ENCODE assay signal across 8 mouse cellular contexts in the genomic region with DNA sequence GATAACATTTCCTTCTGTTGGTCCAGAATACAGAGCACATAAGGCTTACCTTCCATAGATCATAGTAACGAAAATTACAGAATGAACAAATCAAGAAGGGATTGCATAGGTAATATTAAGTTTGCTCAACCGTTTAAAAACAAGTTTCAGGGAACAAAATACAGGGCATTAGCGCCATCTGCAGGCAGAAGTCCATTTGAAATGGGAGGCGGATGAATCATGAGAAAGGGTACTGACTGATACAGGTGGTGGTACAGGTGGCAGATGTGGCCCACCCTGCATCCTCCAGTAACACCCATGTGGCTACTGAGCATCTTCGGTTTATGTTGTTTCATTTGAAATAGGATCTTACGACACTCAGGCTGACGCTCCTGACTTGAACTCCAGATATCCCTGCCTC. TPM values are rescaled to one million over a fixed set of nuclear protein-coding genes. Genes with fewer than 3 reads are reported as not detected.
DNase-seq lines count a peak whose midpoint lies in the region; ATAC-seq and TF ChIP-seq lines count a peak whose summit lies in the region.

No protein-coding gene starts in this region.

- DNase-seq in heart, adult 18-20 months, result peak; percentile 63 to 95
- peak; percentile 71 for DNase-seq in gastrocnemius, adult 2 months
- DNase-seq in layer of hippocampus, adult 18-20 months (ENCODE audit: low spot score in 2 of 2), result peak; percentile 54 to 81
- DNase-seq in lung, postnatal 25 days (ENCODE audit: low spot score), result peak; percentile 69
- peak; percentile 51 for DNase-seq in thymus, postnatal 0 days (ENCODE audit: low spot score)

- no peak overlapping the region for H3K27ac ChIP-seq in heart, embryonic 11.5 days (ENCODE audit: low read depth, low read length)
- H3K27ac ChIP-seq in bone marrow macrophage, adult 2 months (ENCODE audit: insufficient read depth, low read depth, low read length), result no peak overlapping the region
- H3K27ac ChIP-seq in gastrocnemius, adult 2 months, result no peak overlapping the region

- no peak overlapping the region for H3K4me2 ChIP-seq in heart, embryonic 11.5 days

- ATAC-seq in heart, embryonic 11.5 days (replicated peaks; ENCODE audit: insufficient number of reproducible peaks, low FRiP score, low TSS enrichment), result no peak

- 30% methylated on average over 7 of the region's 7 CpGs for WGBS in heart, embryonic 11.5 days (ENCODE audit: insufficient replicate concordance)

- no peaks in the 10 kb centered on the region for H3K27me3 ChIP-seq in heart, embryonic 11.5 days (ENCODE audit: control insufficient read depth, insufficient read depth, low read length)
- H3K27me3 ChIP-seq in E14TG2a.4 (ENCODE audit: insufficient read depth, low read length), result no peaks in the 10 kb centered on the region

- no peak for TF ChIP-seq POLR2A in bone marrow macrophage, adult 2 months (IDR thresholded peaks at IDR 0.05; ENCODE audit: borderline replicate concordance, low read depth, low read length)

- no peaks in the 10 kb centered on the region for H3K9me3 ChIP-seq in heart, embryonic 11.5 days (replicated peaks; ENCODE audit: control insufficient read depth, low read length)
- H3K9me3 ChIP-seq in E14TG2a.4 (ENCODE audit: low read length), result peaks cover 11% of the 10 kb centered on the region

- intact Hi-C loops in gastrocnemius, adult 2 months (cut with DNase I), result loop anchor here (1.0 to 10.0 kb wide), 3 partner anchors 94 to 256 kb away; no protein-coding TSS in a partner anchor

- no peak overlapping the region for H3K4me3 ChIP-seq in heart, embryonic 11.5 days (ENCODE audit: low read depth, low read length)
- no peak overlapping the region for H3K4me3 ChIP-seq in E14TG2a.4 (replicated peaks; ENCODE audit: low read length)
- H3K4me3 ChIP-seq in bone marrow macrophage, adult 2 months (ENCODE audit: insufficient read depth, low read length), result no peak overlapping the region
- H3K4me3 ChIP-seq in gastrocnemius, adult 2 months, result no peak overlapping the region

- peak; percentile 63 for TF ChIP-seq CTCF in E14TG2a.4 (conservative IDR thresholded peaks at IDR 0.05; ENCODE audit: low read length)
- peak; percentile 25; the same call in 1 of the 2 replicates for TF ChIP-seq CTCF in bone marrow macrophage, adult 2 months (IDR thresholded peaks at IDR 0.05; ENCODE audit: low read depth, low read length)
- peak; percentile 84 for TF ChIP-seq CTCF in gastrocnemius, adult 2 months (IDR thresholded peaks at IDR 0.05)

- peaks cover 7% of the 10 kb centered on the region for H3K4me1 ChIP-seq in heart, embryonic 11.5 days (ENCODE audit: control insufficient read depth, insufficient read depth, low read length)
- peaks cover 27% of the 10 kb centered on the region for H3K4me1 ChIP-seq in E14TG2a.4 (replicated peaks; ENCODE audit: low read depth, low read length)
- no peaks in the 10 kb centered on the region for H3K4me1 ChIP-seq in bone marrow macrophage, adult 2 months (ENCODE audit: control insufficient read depth, insufficient read depth, low read length)

- H3K36me3 ChIP-seq in heart, embryonic 11.5 days (ENCODE audit: control insufficient read depth, insufficient read depth, low read length), result no peaks in the 10 kb centered on the region
- H3K36me3 ChIP-seq in E14TG2a.4 (ENCODE audit: insufficient read depth, low read length), result no peaks in the 10 kb centered on the region

- no peak overlapping the region for H3K9ac ChIP-seq in heart, embryonic 11.5 days (ENCODE audit: low read depth, low read length)

RNA-seq across cellular contexts. Expression of gene Srd5a3, which starts 21.6 kb away (rescaled TPM):
- total RNA-seq in heart, adult 18-20 months (2021), result 1 to 10 TPM; 8.2 TPM
- 21.2 and 28.5 TPM in 2 replicates for polyA plus RNA-seq in heart, embryonic 11.5 days (2014; fragmentation: Nextera tagmentation; extraction: Ambion mirVana)
- polyA plus RNA-seq in bone marrow macrophage, adult 2 months (2012; ENCODE audit: insufficient read depth, insufficient read length, missing spikeins), result 57.3 and 60.0 TPM in 2 replicates
- total RNA-seq in gastrocnemius, adult 2 months (2021), result 1 to 10 TPM; 3.0 to 3.9 TPM
- total RNA-seq in layer of hippocampus, adult 18-20 months (2021), result 10 to 100 TPM; 17.2 to 18.3 TPM
- 35.1 and 38.0 TPM in 2 replicates for polyA plus RNA-seq in thymus, postnatal 0 days (2015; fragmentation: Nextera tagmentation; extraction: Ambion mirVana)

Comparison
In these comparisons a context has a peak if more than half of its experiments do, and no peak if none do; other contexts are left out.
1. CTCF ChIP-seq: peak in every context shown above with its lines; median percentile 84 in gastrocnemius, adult 2 months; 63 in E14TG2a.4; 25 in bone marrow macrophage, adult 2 months.